Mouse (Mus musculus): ENCODE results near the gene Emc3. TPM values are rescaled to one million over a fixed set of nuclear protein-coding genes. Genes with fewer than 3 reads are reported as not detected.

Emc3 gene
- polyA plus RNA-seq, 1 experiment from 2014 or later, result 105 TPM

DNA sequence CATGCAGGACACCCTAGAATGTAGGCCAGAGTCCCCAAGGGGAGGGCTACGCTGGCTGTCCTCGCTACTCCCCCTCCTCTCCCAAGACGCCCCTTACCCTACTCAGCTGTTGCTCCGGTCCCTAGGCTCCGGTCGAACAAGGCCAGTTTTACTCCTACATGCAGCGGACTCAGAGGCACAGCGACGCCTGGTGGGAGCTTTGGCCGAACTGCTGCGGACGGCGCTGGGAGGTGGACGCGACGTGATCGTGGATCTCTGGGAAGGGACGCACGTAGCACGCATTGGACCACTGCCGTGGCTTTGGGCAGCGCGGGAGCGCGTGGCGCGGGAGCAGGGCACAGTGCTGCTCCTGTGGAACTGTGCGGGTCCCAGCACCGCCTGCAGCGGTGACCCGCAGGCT, 62.0 kb downstream of the Emc3 start:
- Histone ChIP-seq H3K27ac (no peak overlapping the region), H3K36me3 (replicated peaks) (no peaks in the 10 kb centered on the region), H3K4me3 (peak overlapping the region; percentile 40), H3K4me1 (peaks cover 12% of the 10 kb centered on the region), H3K9ac (peak overlapping the region; percentile 32; the same call in 1 of the 2 replicates), H3K4me2 (peak overlapping the region; percentile 72), H3K27me3 (replicated peaks) (peaks cover 24% of the 10 kb centered on the region), H3K9me3 (no peaks in the 10 kb centered on the region)
- peak; percentile 70 for ATAC-seq (replicated peaks)
- 1% methylated on average over 31 of the region's 31 CpGs for WGBS

- no peaks in the 10 kb centered on the region for H3K36me3 ChIP-seq (replicated peaks)
- H3K9ac ChIP-seq, result 0 out of 2 replicates have a peak overlapping the region, but pooled peaks have one; percentile 32
- peaks cover 12% of the 10 kb centered on the region for H3K4me1 ChIP-seq
- WGBS, result 9% methylated on average over 9 of the region's 9 CpGs
- H3K27me3 ChIP-seq (replicated peaks), result peaks cover 24% of the 10 kb centered on the region
- no peak overlapping the region for H3K27ac ChIP-seq
- H3K9me3 ChIP-seq, result no peaks in the 10 kb centered on the region
- peak; percentile 79; the same call in 1 of the 2 replicates for ATAC-seq (replicated peaks)
- H3K4me2 ChIP-seq, result peak overlapping the region; percentile 72
- H3K4me3 ChIP-seq, result peak overlapping the region; percentile 40
Measured at GRCm38 (mm10) chr6:113469021-113469420, 62.4 kb downstream of the Emc3 start.

DNA sequence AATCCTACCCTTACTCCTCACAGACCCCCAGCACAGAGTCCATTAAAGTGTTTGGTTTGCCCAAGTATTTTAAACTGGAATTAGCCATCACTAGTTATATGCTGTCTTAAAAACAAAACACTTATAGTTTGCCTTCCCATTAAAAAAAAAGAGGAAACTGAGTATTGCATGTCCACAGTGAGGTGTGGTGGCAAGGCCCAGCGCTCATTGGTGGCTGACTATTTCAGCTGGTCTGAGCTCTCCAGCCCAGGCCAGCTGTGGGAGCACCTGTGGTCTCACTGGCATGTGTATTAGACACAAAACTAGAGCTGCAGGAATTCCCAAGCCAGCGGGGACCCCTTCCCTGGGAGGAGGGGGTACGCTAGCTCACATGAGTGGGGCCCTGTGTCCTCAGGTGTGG, 62.9 kb downstream of the Emc3 start:
- 72% methylated on average over 3 of the region's 3 CpGs for WGBS
- H3K27me3 ChIP-seq (replicated peaks), result peaks cover 24% of the 10 kb centered on the region
- ATAC-seq (replicated peaks), result no peak; the same call in 1 of the 2 replicates

GRCm38 (mm10) chr6:113465602-113466001, 65.8 kb downstream of the Emc3 start:
- H3K27me3 ChIP-seq (replicated peaks), result peaks cover 13% of the 10 kb centered on the region
- no peak for ATAC-seq (replicated peaks)
- 46% methylated on average over 5 of the region's 5 CpGs for WGBS
- H3K9me3 ChIP-seq, result no peaks in the 10 kb centered on the region
- no peaks in the 10 kb centered on the region for H3K36me3 ChIP-seq (replicated peaks)
- no peak overlapping the region for H3K9ac ChIP-seq
- H3K27ac ChIP-seq, result no peak overlapping the region
- H3K4me3 ChIP-seq, result no peak overlapping the region
- no peak overlapping the region for H3K4me2 ChIP-seq
- peaks cover 12% of the 10 kb centered on the region for H3K4me1 ChIP-seq

More for the DNA sequence above, 62.9 kb downstream of the Emc3 start:
- Histone ChIP-seq H3K27ac (no peak overlapping the region), H3K9ac (no peak overlapping the region), H3K4me1 (peaks cover 12% of the 10 kb centered on the region), H3K36me3 (replicated peaks) (no peaks in the 10 kb centered on the region), H3K9me3 (no peaks in the 10 kb centered on the region), H3K4me2 (no peak overlapping the region), H3K4me3 (no peak overlapping the region)

Small RNA genes within 50 kb of the gene (microRNA-seq; reads per million reads assigned to microRNA genes)
- gene Gm23365, result not detected

Other genes starting within 250 kb of the Emc3 start
- 2.0 and 2.3 TPM in 2 replicates for gene Cpne9, start 249.3 kb downstream of the Emc3 start, polyA plus RNA-seq (2015; fragmentation: Nextera tagmentation; extraction: Ambion mirVana)
- gene Brpf1, start 224.5 kb downstream of the Emc3 start, polyA plus RNA-seq (2015; fragmentation: Nextera tagmentation; extraction: Ambion mirVana), result 17.9 and 18.9 TPM in 2 replicates
- gene Ogg1, start 204.7 kb downstream of the Emc3 start, polyA plus RNA-seq (2015; fragmentation: Nextera tagmentation; extraction: Ambion mirVana), result 9.6 and 11.1 TPM in 2 replicates
- 117 and 124 TPM in 2 replicates for gene Camk1, start 187.7 kb downstream of the Emc3 start, polyA plus RNA-seq (2015; fragmentation: Nextera tagmentation; extraction: Ambion mirVana)
- gene Tada3, start 153.8 kb downstream of the Emc3 start, polyA plus RNA-seq (2015; fragmentation: Nextera tagmentation; extraction: Ambion mirVana), result 80.4 and 81.6 TPM in 2 replicates
- 430 and 433 TPM in 2 replicates for gene Arpc4, start 153.5 kb downstream of the Emc3 start, polyA plus RNA-seq (2015; fragmentation: Nextera tagmentation; extraction: Ambion mirVana)
- gene Ttll3, start 142.4 kb downstream of the Emc3 start, polyA plus RNA-seq (2015; fragmentation: Nextera tagmentation; extraction: Ambion mirVana), result 15.1 TPM in 2 replicates
- gene Rpusd3, start 112.3 kb downstream of the Emc3 start, polyA plus RNA-seq (2015; fragmentation: Nextera tagmentation; extraction: Ambion mirVana), result 19.0 and 21.2 TPM in 2 replicates
- not detected in 2 replicates for gene Cidec, start 95.9 kb downstream of the Emc3 start, polyA plus RNA-seq (2015; fragmentation: Nextera tagmentation; extraction: Ambion mirVana)
- gene Jagn1, start 89.1 kb downstream of the Emc3 start, polyA plus RNA-seq (2015; fragmentation: Nextera tagmentation; extraction: Ambion mirVana), result 94.9 and 101 TPM in 2 replicates
- gene Il17re, start 73.2 kb downstream of the Emc3 start, polyA plus RNA-seq (2015; fragmentation: Nextera tagmentation; extraction: Ambion mirVana), result 0.08 and 0.41 TPM in 2 replicates
- 3.4 and 4.8 TPM in 2 replicates for gene Il17rc, start 60.2 kb downstream of the Emc3 start, polyA plus RNA-seq (2015; fragmentation: Nextera tagmentation; extraction: Ambion mirVana)
- 74.8 and 79.0 TPM in 2 replicates for gene Creld1, start 48.4 kb downstream of the Emc3 start, polyA plus RNA-seq (2015; fragmentation: Nextera tagmentation; extraction: Ambion mirVana)
- 13.1 and 13.5 TPM in 2 replicates for gene Prrt3, start 29.7 kb downstream of the Emc3 start, polyA plus RNA-seq (2015; fragmentation: Nextera tagmentation; extraction: Ambion mirVana)
- gene Fancd2, start within 50 bp of the Emc3 start, polyA plus RNA-seq (2015; fragmentation: Nextera tagmentation; extraction: Ambion mirVana), result 2.1 and 2.6 TPM in 2 replicates
- 0.20 and 0.27 TPM in 2 replicates for gene Fancd2os, start 69.1 kb upstream of the Emc3 start, polyA plus RNA-seq (2015; fragmentation: Nextera tagmentation; extraction: Ambion mirVana)
- gene Brk1, start 73.1 kb upstream of the Emc3 start, polyA plus RNA-seq (2015; fragmentation: Nextera tagmentation; extraction: Ambion mirVana), result 224 and 232 TPM in 2 replicates
- 75.8 and 79.0 TPM in 2 replicates for gene Vhl, start 92.3 kb upstream of the Emc3 start, polyA plus RNA-seq (2015; fragmentation: Nextera tagmentation; extraction: Ambion mirVana)
- gene Irak2, start 106.8 kb upstream of the Emc3 start, polyA plus RNA-seq (2015; fragmentation: Nextera tagmentation; extraction: Ambion mirVana), result 3.0 and 4.3 TPM in 2 replicates
- 1.1 and 1.4 TPM in 2 replicates for gene Tatdn2, start 165.4 kb upstream of the Emc3 start, polyA plus RNA-seq (2015; fragmentation: Nextera tagmentation; extraction: Ambion mirVana)
- gene Ghrl, start 188.2 kb upstream of the Emc3 start, polyA plus RNA-seq (2015; fragmentation: Nextera tagmentation; extraction: Ambion mirVana), result 0.94 and 1.4 TPM in 2 replicates
- gene Sec13, start 209.1 kb upstream of the Emc3 start, polyA plus RNA-seq (2015; fragmentation: Nextera tagmentation; extraction: Ambion mirVana), result 192 and 206 TPM in 2 replicates